Mouse (Mus musculus): ENCODE results near the gene Tab1. TPM values are rescaled to one million over a fixed set of nuclear protein-coding genes. Genes with fewer than 3 reads are reported as not detected.

Tab1 gene
- polyA plus RNA-seq, 1 experiment from 2014 or later: 32.3 TPM

DNA sequence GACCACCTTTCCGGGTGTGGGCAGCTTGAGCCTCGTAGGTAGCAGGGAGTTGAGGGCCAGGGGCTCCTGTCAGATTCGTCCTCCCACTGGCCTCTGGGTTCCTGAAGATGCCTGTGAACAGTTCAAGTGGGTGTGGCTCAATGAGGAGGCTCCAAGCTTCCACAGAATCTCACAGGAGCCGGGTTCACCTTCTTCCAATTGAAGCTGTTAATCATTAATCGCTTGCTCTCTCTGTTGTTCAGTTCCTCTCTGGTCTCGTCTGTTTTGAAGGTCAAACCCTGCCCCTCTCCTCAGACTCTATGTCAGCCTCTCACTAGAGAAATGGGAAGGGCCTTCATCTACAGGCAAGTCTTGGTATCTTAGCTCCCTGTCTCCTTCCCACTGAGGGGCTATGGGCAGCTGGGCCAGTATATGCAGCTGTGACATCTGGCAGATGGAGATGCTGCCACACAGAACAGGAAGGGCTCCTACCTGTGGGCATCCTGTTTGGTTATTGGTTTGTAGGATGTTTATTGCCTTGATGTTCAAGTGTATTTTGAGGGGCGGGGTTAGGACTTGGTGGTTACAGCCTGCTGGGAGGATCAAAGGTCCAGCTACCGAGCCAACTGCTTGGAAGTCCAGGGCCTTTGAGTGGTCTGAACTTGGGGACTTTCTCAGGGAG, 58.8 kb downstream of the Tab1 start:
- ChIA-PET POLR2A (interaction anchor here (0.7 kb wide), 1 partner anchor 47 kb away, joined by 5 read pairs; no protein-coding TSS in a partner anchor), CTCF (interaction anchor here (1.7 kb wide), 1 partner anchor 13 kb away, joined by 5 read pairs; no protein-coding TSS in a partner anchor)
- ATAC-seq (no peak), DNase-seq (ENCODE audit: low read depth, low spot score) (no peak)
- TF ChIP-seq CTCF (IDR thresholded peaks at IDR 0.05): no peak
- no peaks in the 10 kb centered on the region for H3K27me3 ChIP-seq
- in situ Hi-C loops (cut with MboI; ENCODE audit: low pct_unique_long_range_greater_than_20kb): no loop called here

DNA sequence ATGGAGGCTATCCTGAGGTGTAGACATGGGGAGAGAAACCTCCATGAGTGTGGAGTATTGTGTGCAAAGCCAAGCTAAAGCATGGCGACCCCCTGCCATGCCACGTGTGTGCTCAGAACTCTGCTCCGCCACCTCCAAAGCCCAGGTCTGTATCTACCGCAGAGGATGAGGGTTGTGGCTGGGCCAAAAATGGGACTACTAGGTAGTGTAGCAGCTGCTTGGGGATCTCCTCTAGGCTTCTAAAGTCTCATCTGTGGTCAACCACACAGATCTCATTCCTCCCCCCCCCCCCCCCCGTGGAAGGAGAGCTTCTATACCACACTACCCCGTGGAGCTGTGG, 59.3 kb downstream of the Tab1 start:
- POLR2A ChIA-PET: interaction anchor here (0.7 kb wide), 1 partner anchor 48 kb away, joined by 5 read pairs; no protein-coding TSS in a partner anchor
- no peaks in the 10 kb centered on the region for H3K27me3 ChIP-seq
- CTCF ChIA-PET: interaction anchor here (1.7 kb wide), 1 partner anchor 12 kb away, joined by 5 read pairs; no protein-coding TSS in a partner anchor
- in situ Hi-C loops (cut with MboI; ENCODE audit: low pct_unique_long_range_greater_than_20kb): no loop called here
- ATAC-seq (no peak), DNase-seq (ENCODE audit: low read depth, low spot score) (no peak)
- TF ChIP-seq CTCF (IDR thresholded peaks at IDR 0.05): no peak

DNA sequence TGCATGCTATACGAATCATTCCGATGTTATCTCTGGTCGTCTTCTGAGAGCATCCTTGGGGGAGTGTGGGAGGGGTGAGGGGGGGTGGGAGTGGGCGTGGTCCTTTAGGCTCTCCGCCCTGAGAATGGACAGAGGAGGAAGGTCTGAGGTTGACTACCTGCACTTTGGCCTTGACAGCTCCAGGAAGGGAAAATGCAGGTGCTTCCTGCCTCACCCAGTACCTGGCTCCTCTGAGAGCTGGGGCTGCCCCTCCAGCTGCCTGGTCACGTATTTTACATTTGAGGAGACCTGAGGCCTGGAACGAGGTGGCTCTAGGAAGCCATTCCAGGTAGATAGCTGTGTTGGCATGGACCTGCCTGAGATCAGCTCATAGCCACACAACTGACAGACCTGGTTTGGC, 59.9 kb downstream of the Tab1 start:
- TF ChIP-seq CTCF (IDR thresholded peaks at IDR 0.05): no peak
- in situ Hi-C loops (cut with MboI; ENCODE audit: low pct_unique_long_range_greater_than_20kb): no loop called here
- ChIA-PET POLR2A (interaction anchor here (0.6 kb wide), 1 partner anchor 21 kb away, joined by 4 read pairs; no protein-coding TSS in a partner anchor), CTCF (interaction anchor here (1.7 kb wide), 1 partner anchor 12 kb away, joined by 5 read pairs; no protein-coding TSS in a partner anchor)
- no peaks in the 10 kb centered on the region for H3K27me3 ChIP-seq
- ATAC-seq (no peak), DNase-seq (ENCODE audit: low read depth, low spot score) (no peak)

DNA sequence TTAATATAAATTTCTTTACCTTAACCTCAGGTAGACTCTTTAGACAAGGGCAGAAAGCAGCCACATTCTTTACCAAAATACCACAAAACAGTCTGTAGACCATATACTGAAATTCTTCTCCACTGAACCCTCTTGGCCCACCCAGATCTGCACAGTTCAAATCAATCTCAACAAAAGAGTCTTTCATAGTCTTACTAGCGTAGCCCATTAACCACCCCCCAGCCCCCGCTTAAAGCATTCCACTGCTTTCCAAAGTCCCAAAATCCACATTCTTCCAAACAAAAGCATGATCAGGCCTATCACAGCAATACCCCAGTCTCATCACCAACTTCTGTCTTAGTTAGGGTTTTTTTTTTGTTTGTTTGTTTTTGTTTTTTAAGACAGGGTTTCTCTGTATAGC, 66.6 kb downstream of the Tab1 start:
- CTCF ChIA-PET: no interaction called here
- no peaks in the 10 kb centered on the region for H3K27me3 ChIP-seq
- DNase-seq (ENCODE audit: low read depth, low spot score) (no peak), ATAC-seq (no peak)
- POLR2A ChIA-PET: no interaction called here
- TF ChIP-seq CTCF (IDR thresholded peaks at IDR 0.05): no peak
- in situ Hi-C loops (cut with MboI; ENCODE audit: low pct_unique_long_range_greater_than_20kb): no loop called here

DNA sequence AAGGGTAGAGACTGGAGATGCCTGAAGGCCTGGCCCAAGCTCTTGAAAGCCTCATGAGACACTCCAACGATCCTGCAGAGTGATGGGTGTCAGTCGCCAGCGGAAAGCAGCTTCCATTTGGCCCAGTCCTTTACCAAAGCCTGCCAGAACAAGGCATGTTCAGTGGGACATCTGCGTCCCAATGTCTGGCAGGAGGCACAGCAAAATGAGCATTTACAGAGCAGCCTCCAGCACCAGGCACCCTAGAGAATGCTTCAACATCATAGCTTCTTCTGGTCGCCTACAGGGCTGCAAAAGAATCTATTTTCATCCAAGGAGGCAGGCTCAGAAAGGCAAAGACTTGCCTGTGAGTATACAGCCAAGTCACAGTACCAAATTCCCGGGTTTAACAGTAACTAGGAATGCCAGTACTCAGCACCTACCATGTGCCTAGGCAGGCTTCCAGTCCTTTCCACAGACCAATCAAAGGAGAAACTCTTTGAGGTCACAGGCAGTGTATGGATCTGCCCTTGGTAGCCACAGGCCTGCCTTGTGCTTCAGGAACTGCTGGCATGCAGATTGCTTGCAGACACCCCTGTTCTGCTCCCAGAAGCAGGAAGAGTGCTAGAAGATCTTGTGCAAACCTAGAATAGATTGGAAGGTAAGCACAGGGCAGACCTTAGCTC, 69.3 kb downstream of the Tab1 start:
- ChIA-PET CTCF (interaction anchor here (0.9 kb wide), 1 partner anchor 14 kb away, joined by 4 read pairs; no protein-coding TSS in a partner anchor), POLR2A (interaction anchor here (0.8 kb wide), 1 partner anchor 39 kb away, joined by 3 read pairs; no protein-coding TSS in a partner anchor)
- DNase-seq (ENCODE audit: low read depth, low spot score) (no peak), ATAC-seq (no peak)
- in situ Hi-C loops (cut with MboI; ENCODE audit: low pct_unique_long_range_greater_than_20kb): no loop called here
- TF ChIP-seq CTCF (IDR thresholded peaks at IDR 0.05): no peak
- H3K27me3 ChIP-seq: no peaks in the 10 kb centered on the region

DNA sequence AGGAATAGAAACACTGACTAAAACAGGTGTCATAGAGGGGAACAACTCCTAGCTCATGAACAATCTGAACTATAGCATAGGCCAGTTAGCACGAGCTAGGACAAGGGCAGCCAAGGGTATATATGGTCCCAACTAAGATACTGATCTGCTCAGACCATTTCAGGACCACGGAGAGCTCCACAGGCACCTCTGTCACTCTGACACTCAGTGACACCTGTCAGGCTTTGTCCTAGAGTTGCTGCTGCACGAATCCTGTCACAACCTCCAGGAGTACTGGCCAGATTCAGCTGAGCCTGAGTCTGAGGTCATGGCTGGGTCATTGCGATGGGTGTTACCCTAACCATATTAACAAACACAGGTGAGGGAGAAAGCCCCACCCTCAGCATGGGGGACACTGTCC, 70.5 kb downstream of the Tab1 start:
- in situ Hi-C loops (cut with MboI; ENCODE audit: low pct_unique_long_range_greater_than_20kb): no loop called here
- no peaks in the 10 kb centered on the region for H3K27me3 ChIP-seq
- ChIA-PET CTCF (no interaction called here), POLR2A (no interaction called here)
- DNase-seq (ENCODE audit: low read depth, low spot score) (no peak), ATAC-seq (no peak)
- no peak for TF ChIP-seq CTCF (IDR thresholded peaks at IDR 0.05)

DNA sequence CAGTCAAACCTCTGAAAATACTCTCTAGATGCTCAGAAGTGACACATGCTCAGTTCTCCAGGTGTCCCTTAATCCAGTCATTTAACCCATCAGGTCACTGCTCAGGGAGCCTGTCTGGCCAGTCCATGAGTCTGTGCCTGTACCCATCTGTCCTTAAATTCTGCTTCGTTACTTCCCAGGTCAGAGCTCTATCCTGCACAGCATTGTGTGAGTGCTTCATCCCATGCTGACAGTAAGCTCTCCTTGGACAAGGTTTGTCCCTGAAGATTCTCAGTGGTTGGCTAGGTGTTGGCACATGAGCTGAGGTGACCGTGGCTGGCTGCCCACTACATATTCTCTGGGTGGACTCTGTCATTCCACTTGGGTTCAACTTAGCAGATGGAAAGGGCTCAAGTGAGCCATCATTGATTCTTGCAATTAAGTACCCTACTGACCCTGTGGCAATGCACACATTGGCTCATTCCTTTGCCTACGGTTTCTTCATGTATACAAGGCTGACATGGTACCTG, 73.2 kb downstream of the Tab1 start:
- DNase-seq (ENCODE audit: low read depth, low spot score): no peak
- CTCF ChIA-PET: interaction anchor here (2.8 kb wide), 1 partner anchor 11 kb away, joined by 12 read pairs; no protein-coding TSS in a partner anchor
- no peak for TF ChIP-seq CTCF (IDR thresholded peaks at IDR 0.05)

DNA sequence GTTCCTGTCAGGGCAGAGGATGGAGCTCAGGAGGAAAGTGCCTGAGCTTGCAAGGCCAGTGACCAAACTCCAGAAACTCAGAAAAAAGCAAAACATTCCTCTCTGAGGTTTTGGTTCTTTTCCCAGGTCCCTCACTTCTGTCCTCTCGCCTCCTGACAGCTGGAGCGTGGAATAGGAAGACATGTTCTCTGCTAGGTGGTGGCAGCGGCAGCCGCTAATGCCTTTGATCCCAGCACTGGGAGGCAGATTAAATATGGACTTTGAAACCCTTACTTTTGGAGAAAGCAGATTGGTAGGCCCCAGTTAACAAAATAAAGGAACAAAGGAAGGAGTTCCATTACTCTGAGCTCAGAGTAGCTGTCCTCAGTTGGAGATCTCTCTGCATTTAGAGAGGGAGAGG, 75.5 kb downstream of the Tab1 start:
- ChIA-PET POLR2A (interaction anchor here (0.6 kb wide), 1 partner anchor 8 kb away, joined by 3 read pairs; no protein-coding TSS in a partner anchor), CTCF (interaction anchor here (0.8 to 2.8 kb wide), 2 partner anchors 8 to 10 kb away, joined by 3 to 12 read pairs; no protein-coding TSS in a partner anchor)
- no peak for TF ChIP-seq CTCF (IDR thresholded peaks at IDR 0.05)
- no peak for DNase-seq (ENCODE audit: low read depth, low spot score)
- H3K27me3 ChIP-seq: no peaks in the 10 kb centered on the region
- ATAC-seq: no peak
- in situ Hi-C loops (cut with MboI; ENCODE audit: low pct_unique_long_range_greater_than_20kb): no loop called here

More for the DNA sequence above, 73.2 kb downstream of the Tab1 start:
- no peak for ATAC-seq
- POLR2A ChIA-PET: no interaction called here
- H3K27me3 ChIP-seq: no peaks in the 10 kb centered on the region
- in situ Hi-C loops (cut with MboI; ENCODE audit: low pct_unique_long_range_greater_than_20kb): no loop called here

Other genes starting within 250 kb of the Tab1 start
- gene Apobec3, start 241.5 kb upstream of the Tab1 start, polyA plus RNA-seq (2021): 10.5 TPM
- 8.9 TPM for gene Cbx7, start 162.0 kb upstream of the Tab1 start, polyA plus RNA-seq (2021)
- gene Pdgfb, start 118.2 kb upstream of the Tab1 start, polyA plus RNA-seq (2021): 96.5 TPM
- gene Syngr1, start 41.8 kb upstream of the Tab1 start, polyA plus RNA-seq (2021): 91.6 TPM
- gene Rpl3, start 41.3 kb upstream of the Tab1 start, polyA plus RNA-seq (2021): 938 TPM
- 41.0 TPM for gene Mgat3, start 40.6 kb downstream of the Tab1 start, polyA plus RNA-seq (2021)
- 18.4 TPM for gene Mief1, start 100.9 kb downstream of the Tab1 start, polyA plus RNA-seq (2021)
- gene AC140267.1, start 102.7 kb downstream of the Tab1 start, polyA plus RNA-seq (2021): not detected
- gene Atf4, start 122.1 kb downstream of the Tab1 start, polyA plus RNA-seq (2021): 403 TPM
- 51.7 TPM for gene Rps19bp1, start 131.2 kb downstream of the Tab1 start, polyA plus RNA-seq (2021)
- gene Cacna1i, start 154.1 kb downstream of the Tab1 start, polyA plus RNA-seq (2021): 0.03 TPM